In the genomic region with DNA sequence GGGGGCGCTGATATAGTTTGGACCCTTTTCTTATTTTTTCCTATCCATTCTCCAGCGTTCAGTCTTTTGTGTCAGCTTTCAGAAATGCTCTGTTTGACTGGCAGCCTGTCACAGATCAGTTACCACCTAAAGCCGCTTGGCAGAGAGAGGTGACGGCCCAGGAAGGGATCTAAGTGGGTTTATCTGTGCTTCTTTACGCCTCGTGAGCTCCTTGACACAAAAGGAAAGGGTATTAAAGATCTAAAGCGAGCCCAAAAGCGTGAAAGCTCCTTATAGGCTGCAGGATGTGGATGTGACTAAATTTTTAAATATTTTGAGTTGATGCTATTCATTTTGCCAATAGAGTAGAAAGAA, we compare ENCODE assay signal across 8 mouse cellular contexts.
DNase-seq lines count a peak whose midpoint lies in the region; ATAC-seq and TF ChIP-seq lines count a peak whose summit lies in the region.

No protein-coding gene starts in this region.

- no peaks in the 10 kb centered on the region for H3K9me3 ChIP-seq in embryonic facial prominence, embryonic 15.5 days (replicated peaks)
- no peaks in the 10 kb centered on the region for H3K9me3 ChIP-seq in limb, embryonic 10.5 days (replicated peaks)

- H3K4me3 ChIP-seq in layer of hippocampus, adult 2 months = peak overlapping the region; percentile 28; the same call in 1 of the 2 replicates
- H3K4me3 ChIP-seq in embryonic facial prominence, embryonic 15.5 days (replicated peaks) = no peak overlapping the region
- peak overlapping the region; percentile 33 for H3K4me3 ChIP-seq in limb, embryonic 10.5 days

- 15% methylated on average over 8 of the region's 8 CpGs for WGBS in embryonic facial prominence, embryonic 15.5 days
- WGBS in limb, embryonic 10.5 days = 17% methylated on average over 8 of the region's 8 CpGs

- no peak for DNase-seq in layer of hippocampus, adult 2 months (ENCODE audit: low spot score in 2 of 2)
- no peak for DNase-seq in layer of hippocampus, adult 11-12 months (ENCODE audit: low spot score)
- DNase-seq in limb, embryonic 10.5 days (ENCODE audit: low spot score) = no peak
- peak; percentile 32 for DNase-seq in retina, postnatal 7 days (ENCODE audit: low read depth, low spot score)
- no peak for DNase-seq in cerebellum, postnatal 36 days
- no peak for DNase-seq in adrenal gland, adult (ENCODE audit: inconsistent age in 2 of 2, low spot score in 1 of 2)
- DNase-seq in T-cell, adult 2 months (ENCODE audit: low spot score) = no peak

- H3K27ac ChIP-seq in layer of hippocampus, adult 2 months = peak overlapping the region; percentile 36; the same call in 1 of the 2 replicates
- no peak overlapping the region for H3K27ac ChIP-seq in embryonic facial prominence, embryonic 15.5 days (replicated peaks)
- H3K27ac ChIP-seq in limb, embryonic 10.5 days = no peak overlapping the region

- H3K36me3 ChIP-seq in embryonic facial prominence, embryonic 15.5 days = no peaks in the 10 kb centered on the region
- H3K36me3 ChIP-seq in limb, embryonic 10.5 days = no peaks in the 10 kb centered on the region

- H3K27me3 ChIP-seq in embryonic facial prominence, embryonic 15.5 days = no peaks in the 10 kb centered on the region
- no peaks in the 10 kb centered on the region for H3K27me3 ChIP-seq in limb, embryonic 10.5 days (ENCODE audit: low read depth, poor library complexity, severe bottlenecking)

- H3K9ac ChIP-seq in embryonic facial prominence, embryonic 15.5 days = no peak overlapping the region

- no peak for ATAC-seq in embryonic facial prominence, embryonic 15.5 days (ENCODE audit: insufficient number of reproducible peaks, low FRiP score, low TSS enrichment, low read depth)

- H3K4me2 ChIP-seq in embryonic facial prominence, embryonic 15.5 days (replicated peaks) = 0 out of 2 replicates have a peak overlapping the region, but pooled peaks have one; percentile 24

- 0 out of 2 replicates have a peak, but pooled peaks cover 4% of the 10 kb centered on the region for H3K4me1 ChIP-seq in embryonic facial prominence, embryonic 15.5 days
- peaks cover 7% of the 10 kb centered on the region for H3K4me1 ChIP-seq in limb, embryonic 10.5 days

- no peak for TF ChIP-seq CTCF in layer of hippocampus, adult 2 months (conservative IDR thresholded peaks at IDR 0.05)
